Mouse (Mus musculus): ENCODE measurements around the gene Hck. TPM values are rescaled to one million over a fixed set of nuclear protein-coding genes. Genes with fewer than 3 reads are reported as not detected.

Hck gene
- polyA plus RNA-seq, 2 experiments: 8.4 to 11.1 TPM

DNA sequence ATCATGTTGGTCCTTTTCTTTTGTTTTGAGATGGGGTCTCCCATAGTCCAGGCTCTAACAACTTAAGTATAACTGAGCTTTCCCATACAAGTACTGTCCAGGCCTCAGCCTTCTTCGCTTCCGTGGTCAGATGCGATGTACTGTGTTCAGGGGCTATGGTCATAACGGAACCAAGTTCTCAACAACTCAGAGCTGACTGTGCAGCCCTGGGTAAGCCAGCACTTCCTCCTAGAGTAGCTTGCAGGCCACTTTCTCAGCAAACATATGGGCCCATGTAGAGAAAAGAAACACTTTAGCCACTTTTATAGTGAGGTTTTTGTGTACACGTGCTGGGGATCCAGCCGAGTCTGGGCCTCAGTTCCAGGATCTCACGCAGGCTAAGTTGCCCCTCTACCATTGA, 14.4 kb downstream of the Hck start:
- H3K9me3 ChIP-seq (ENCODE audit: control insufficient read depth, low read length): no peaks in the 10 kb centered on the region
- WGBS: 89% methylated on average over 7 of the region's 7 CpGs
- H3K27me3 ChIP-seq (ENCODE audit: control insufficient read depth, insufficient read depth, low read length): no peaks in the 10 kb centered on the region
- no peak for TF ChIP-seq POLR2A (IDR thresholded peaks at IDR 0.05; ENCODE audit: borderline replicate concordance, extremely low read depth, insufficient read depth, insufficient read length)
- no peaks in the 10 kb centered on the region for H3K36me3 ChIP-seq (ENCODE audit: control insufficient read depth, insufficient read depth, low read length)
- H3K4me1 ChIP-seq (ENCODE audit: control insufficient read depth, insufficient read depth, low read length): no peaks in the 10 kb centered on the region
- no peak overlapping the region for H3K4me2 ChIP-seq (replicated peaks; ENCODE audit: low read depth, low read length, severe bottlenecking)
- DNase-seq (ENCODE audit: low spot score) (no peak), ATAC-seq (ENCODE audit: low FRiP score, low read depth) (no peak)
- no peak overlapping the region for H3K4me3 ChIP-seq (replicated peaks; ENCODE audit: low read length)
- no peak overlapping the region for H3K27ac ChIP-seq (replicated peaks; ENCODE audit: low read depth, low read length)
- no peak overlapping the region for H3K9ac ChIP-seq (ENCODE audit: low read depth, low read length, severe bottlenecking)

DNA sequence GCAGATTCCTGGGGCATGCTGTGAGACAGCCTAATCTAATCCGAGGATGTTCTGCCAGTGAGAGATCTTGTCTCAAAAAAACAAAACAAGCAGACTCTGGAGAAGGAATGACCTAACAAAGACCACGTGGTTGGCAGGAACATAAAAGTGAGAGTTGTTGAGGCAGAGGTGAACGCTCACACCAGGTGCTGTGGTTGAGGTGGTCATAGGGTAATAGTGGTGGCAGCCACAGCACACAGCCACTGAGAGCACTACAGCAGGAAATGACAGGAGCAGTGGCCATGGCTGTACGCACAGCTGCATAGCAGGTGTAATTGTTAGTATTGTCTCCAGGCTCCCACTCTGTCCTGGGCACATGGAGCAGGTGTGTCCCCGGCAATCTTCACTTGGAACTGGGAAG, 17.6 kb downstream of the Hck start:
- Histone ChIP-seq H3K9me3 (ENCODE audit: control insufficient read depth, low read length) (no peaks in the 10 kb centered on the region), H3K27ac (replicated peaks; ENCODE audit: low read depth, low read length) (no peak overlapping the region), H3K36me3 (ENCODE audit: control insufficient read depth, insufficient read depth, low read length) (no peaks in the 10 kb centered on the region), H3K9ac (ENCODE audit: low read depth, low read length, severe bottlenecking) (no peak overlapping the region), H3K4me3 (replicated peaks; ENCODE audit: low read length) (no peak overlapping the region), H3K4me2 (replicated peaks; ENCODE audit: low read depth, low read length, severe bottlenecking) (no peak overlapping the region), H3K4me1 (ENCODE audit: control insufficient read depth, insufficient read depth, low read length) (no peaks in the 10 kb centered on the region), H3K27me3 (ENCODE audit: control insufficient read depth, insufficient read depth, low read length) (no peaks in the 10 kb centered on the region)
- DNase-seq (ENCODE audit: low spot score): no peak
- WGBS: 48% methylated on average over 5 of the region's 5 CpGs
- no peak for ATAC-seq (ENCODE audit: low FRiP score, low read depth)
- no peak for TF ChIP-seq POLR2A (IDR thresholded peaks at IDR 0.05; ENCODE audit: borderline replicate concordance, extremely low read depth, insufficient read depth, insufficient read length)

- TF ChIP-seq POLR2A (IDR thresholded peaks at IDR 0.05; ENCODE audit: borderline replicate concordance, extremely low read depth, insufficient read depth, insufficient read length): no peak
- 34% methylated on average over 6 of the region's 6 CpGs for WGBS
- DNase-seq (ENCODE audit: low spot score) (no peak), ATAC-seq (ENCODE audit: low FRiP score, low read depth) (no peak)
- Histone ChIP-seq H3K4me1 (ENCODE audit: control insufficient read depth, insufficient read depth, low read length) (no peaks in the 10 kb centered on the region), H3K9ac (ENCODE audit: low read depth, low read length, severe bottlenecking) (no peak overlapping the region), H3K27ac (replicated peaks; ENCODE audit: low read depth, low read length) (no peak overlapping the region), H3K36me3 (ENCODE audit: control insufficient read depth, insufficient read depth, low read length) (no peaks in the 10 kb centered on the region), H3K27me3 (ENCODE audit: control insufficient read depth, insufficient read depth, low read length) (no peaks in the 10 kb centered on the region), H3K4me2 (replicated peaks; ENCODE audit: low read depth, low read length, severe bottlenecking) (no peak overlapping the region), H3K4me3 (replicated peaks; ENCODE audit: low read length) (no peak overlapping the region), H3K9me3 (ENCODE audit: control insufficient read depth, low read length) (no peaks in the 10 kb centered on the region)
These were observed 22.8 kb downstream of the Hck start for GRCm38 (mm10) chr2:153131019-153131418.

DNA sequence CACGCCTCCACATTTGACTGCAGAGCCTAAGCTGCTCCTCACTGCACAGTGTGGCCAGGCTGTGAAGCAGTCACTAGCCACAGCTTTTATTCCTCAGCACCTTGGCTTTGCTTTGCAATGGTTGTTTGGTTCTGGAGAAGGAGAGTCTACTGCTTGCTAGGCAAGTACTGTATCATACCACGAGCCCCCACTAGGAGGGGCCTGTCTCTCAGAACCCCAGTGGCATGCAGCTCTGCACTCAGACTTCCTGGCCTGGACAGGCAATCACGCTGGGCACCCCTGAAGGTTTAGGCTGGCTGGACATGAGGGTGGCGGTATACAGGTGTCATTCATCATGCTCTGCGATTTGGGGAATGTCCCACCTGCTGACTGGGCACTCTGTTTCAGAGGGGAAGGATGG, 26.0 kb downstream of the Hck start:
- Histone ChIP-seq H3K36me3 (ENCODE audit: control insufficient read depth, insufficient read depth, low read length) (no peaks in the 10 kb centered on the region), H3K9ac (ENCODE audit: low read depth, low read length, severe bottlenecking) (no peak overlapping the region), H3K27ac (replicated peaks; ENCODE audit: low read depth, low read length) (no peak overlapping the region), H3K27me3 (ENCODE audit: control insufficient read depth, insufficient read depth, low read length) (no peaks in the 10 kb centered on the region), H3K4me1 (ENCODE audit: control insufficient read depth, insufficient read depth, low read length) (no peaks in the 10 kb centered on the region), H3K4me3 (replicated peaks; ENCODE audit: low read length) (no peak overlapping the region), H3K9me3 (ENCODE audit: control insufficient read depth, low read length) (no peaks in the 10 kb centered on the region), H3K4me2 (replicated peaks; ENCODE audit: low read depth, low read length, severe bottlenecking) (no peak overlapping the region)
- 28% methylated on average over 5 of the region's 5 CpGs for WGBS
- TF ChIP-seq POLR2A (IDR thresholded peaks at IDR 0.05; ENCODE audit: borderline replicate concordance, extremely low read depth, insufficient read depth, insufficient read length): no peak
- ATAC-seq (ENCODE audit: low FRiP score, low read depth): no peak
- DNase-seq (ENCODE audit: low spot score): no peak

DNA sequence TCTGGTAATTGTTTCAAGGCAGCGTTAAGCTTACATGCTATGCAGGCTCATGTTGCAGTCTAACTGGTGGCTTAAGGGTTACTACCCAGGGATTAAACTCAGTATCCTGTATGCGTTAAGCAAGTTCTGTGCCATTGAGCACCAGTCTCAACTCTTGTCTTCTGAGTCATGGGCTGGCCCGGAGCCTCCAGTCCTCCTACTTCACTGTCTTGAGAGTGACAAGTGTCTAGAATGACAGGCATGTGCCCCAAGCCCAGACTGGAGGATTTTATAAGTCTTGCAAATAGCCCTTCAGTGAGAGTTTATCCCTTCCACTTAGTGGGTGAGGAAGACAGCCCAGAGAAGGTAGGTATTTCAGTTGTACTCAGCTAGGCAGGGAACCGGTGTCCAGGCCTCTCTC, 27.9 kb downstream of the Hck start:
- no peak for TF ChIP-seq POLR2A (IDR thresholded peaks at IDR 0.05; ENCODE audit: borderline replicate concordance, extremely low read depth, insufficient read depth, insufficient read length)
- no peaks in the 10 kb centered on the region for H3K27me3 ChIP-seq (ENCODE audit: control insufficient read depth, insufficient read depth, low read length)
- no peaks in the 10 kb centered on the region for H3K36me3 ChIP-seq (ENCODE audit: control insufficient read depth, insufficient read depth, low read length)
- no peak overlapping the region for H3K4me2 ChIP-seq (replicated peaks; ENCODE audit: low read depth, low read length, severe bottlenecking)
- no peaks in the 10 kb centered on the region for H3K9me3 ChIP-seq (ENCODE audit: control insufficient read depth, low read length)
- DNase-seq (ENCODE audit: low spot score) (no peak), ATAC-seq (ENCODE audit: low FRiP score, low read depth) (no peak)
- no peak overlapping the region for H3K9ac ChIP-seq (ENCODE audit: low read depth, low read length, severe bottlenecking)
- no peak overlapping the region for H3K4me3 ChIP-seq (replicated peaks; ENCODE audit: low read length)
- H3K4me1 ChIP-seq (ENCODE audit: control insufficient read depth, insufficient read depth, low read length): no peaks in the 10 kb centered on the region
- WGBS: 61% methylated on average over 4 of the region's 4 CpGs
- H3K27ac ChIP-seq (replicated peaks; ENCODE audit: low read depth, low read length): no peak overlapping the region

GRCm38 (mm10) chr2:153139158-153139557, 30.9 kb downstream of the Hck start:
- no peaks in the 10 kb centered on the region for H3K36me3 ChIP-seq (ENCODE audit: control insufficient read depth, insufficient read depth, low read length)
- no peaks in the 10 kb centered on the region for H3K9me3 ChIP-seq (ENCODE audit: control insufficient read depth, low read length)
- H3K4me1 ChIP-seq (ENCODE audit: control insufficient read depth, insufficient read depth, low read length): no peaks in the 10 kb centered on the region
- TF ChIP-seq POLR2A (IDR thresholded peaks at IDR 0.05; ENCODE audit: borderline replicate concordance, extremely low read depth, insufficient read depth, insufficient read length): no peak
- no peak overlapping the region for H3K4me3 ChIP-seq (replicated peaks; ENCODE audit: low read length)
- ATAC-seq (ENCODE audit: low FRiP score, low read depth) (no peak), DNase-seq (ENCODE audit: low spot score) (no peak)
- no peak overlapping the region for H3K4me2 ChIP-seq (replicated peaks; ENCODE audit: low read depth, low read length, severe bottlenecking)
- WGBS: 82% methylated on average over 7 of the region's 7 CpGs
- no peak overlapping the region for H3K9ac ChIP-seq (ENCODE audit: low read depth, low read length, severe bottlenecking)
- no peak overlapping the region for H3K27ac ChIP-seq (replicated peaks; ENCODE audit: low read depth, low read length)
- H3K27me3 ChIP-seq (ENCODE audit: control insufficient read depth, insufficient read depth, low read length): no peaks in the 10 kb centered on the region

Data from limb, embryonic 14.5 days (tissue).